Mouse (Mus musculus): Measurements from ENCODE around the gene Ppp1r15b. TPM values are rescaled to one million over a fixed set of nuclear protein-coding genes. Genes with fewer than 3 reads are reported as not detected.

Gene Ppp1r15b
- total and polyA plus RNA-seq, 3 experiments: 33.1 to 47.6 (median 47.5) TPM

DNA sequence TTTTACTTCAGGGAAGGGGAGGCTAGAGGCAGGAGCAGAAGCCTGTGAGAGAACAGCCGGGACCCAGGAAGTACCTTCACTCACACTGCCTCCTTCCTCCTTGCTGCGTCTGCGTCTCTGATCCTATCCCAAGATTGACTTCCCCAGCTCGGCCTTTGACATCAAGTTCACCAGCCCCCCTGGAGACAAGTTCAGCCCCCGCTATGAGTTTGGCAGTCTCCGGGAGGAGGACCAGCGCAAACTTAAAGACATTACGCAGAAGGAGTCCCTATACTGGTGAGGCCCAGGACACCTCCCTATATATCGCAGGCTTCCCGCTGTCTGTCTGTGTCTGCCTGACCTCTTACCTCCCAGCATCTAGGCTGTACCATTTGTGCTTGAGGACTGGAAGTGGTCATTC, 44.1 kb upstream of the Ppp1r15b start:
- Histone ChIP-seq H3K36me3 (replicated peaks in 1 of 2; ENCODE audit: control insufficient read depth in 1 of 2, insufficient read depth in 1 of 2, low read length in 1 of 2) (peaks cover 55 to 75% of the 10 kb centered on the region in 2 experiments), H3K79me2 (replicated peaks; ENCODE audit: control insufficient read depth, extremely low read depth, insufficient read depth, poor library complexity, severe bottlenecking) (no peaks in the 10 kb centered on the region), H3K4me1 (ENCODE audit: control insufficient read depth in 1 of 2, insufficient read depth in 2 of 2) (peaks cover 43 to 64% of the 10 kb centered on the region in 2 experiments), H3K4me2 (ENCODE audit: insufficient read depth, low read depth, poor library complexity, severe bottlenecking) (no peak overlapping the region), H3K27ac (ENCODE audit: insufficient read depth, low read depth) (peak overlapping the region; percentile 58), H3K9ac (ENCODE audit: insufficient read depth, low read depth) (no peak overlapping the region), H3K9me3 (replicated peaks; ENCODE audit: low read length) (no peaks in the 10 kb centered on the region), H3K4me3 (replicated peaks in 1 of 3; ENCODE audit: low read depth in 2 of 3, low read length in 2 of 3, poor library complexity in 1 of 3) (no peak overlapping the region), H3K27me3 (replicated peaks) (no peaks in the 10 kb centered on the region)
- dilution Hi-C loops (cut with MboI; ENCODE audit: extremely low pct_ligation_motif_present, extremely low pct_unique_long_range_greater_than_20kb, low sequenced_read_pairs) (no loop called here), in situ Hi-C loops (cut with MboI; ENCODE audit: low pct_ligation_motif_present, low pct_unique_long_range_greater_than_20kb, low sequenced_read_pairs) (loop anchor here (5.0 kb wide), 1 partner anchor 35 kb away; no protein-coding TSS in a partner anchor)
- TF ChIP-seq E2F4 (IDR thresholded peaks at IDR 0.05; ENCODE audit: insufficient replicate concordance, low read depth, low read length): no peak
- TF ChIP-seq TBP (conservative IDR thresholded peaks at IDR 0.05; ENCODE audit: low read depth, low read length): no peak
- TF ChIP-seq NRF1 (IDR thresholded peaks at IDR 0.05; ENCODE audit: low read depth, low read length): no peak
- no peak for TF ChIP-seq USF2 (conservative IDR thresholded peaks at IDR 0.05; ENCODE audit: low read depth, low read length)
- no peak for TF ChIP-seq TCF12 (IDR thresholded peaks at IDR 0.05; ENCODE audit: low read depth, low read length)
- no peak for TF ChIP-seq ZC3H11A (IDR thresholded peaks at IDR 0.05; ENCODE audit: low read depth, low read length)
- TF ChIP-seq CHD2 (IDR thresholded peaks at IDR 0.05; ENCODE audit: low read length): no peak
- no peak for TF ChIP-seq MEF2A (IDR thresholded peaks at IDR 0.05; ENCODE audit: borderline replicate concordance, low read depth, low read length)
- TF ChIP-seq KAT2A (IDR thresholded peaks at IDR 0.05; ENCODE audit: insufficient replicate concordance, low read length): no peak
- TF ChIP-seq MAZ (IDR thresholded peaks at IDR 0.05; ENCODE audit: low read depth, low read length): no peak
- no peak; the same call in 1 of the 2 replicates for TF ChIP-seq POLR2A (IDR thresholded peaks at IDR 0.05; ENCODE audit: low read depth, low read length)
- TF ChIP-seq NELFE (IDR thresholded peaks at IDR 0.05; ENCODE audit: low read depth, low read length): no peak
- TF ChIP-seq EP300 (IDR thresholded peaks at IDR 0.05; ENCODE audit: low read length): no peak
- TF ChIP-seq HCFC1 (IDR thresholded peaks at IDR 0.05; ENCODE audit: low read depth, low read length): no peak
- no peak for DNase-seq (ENCODE audit: extremely low read depth)

DNA sequence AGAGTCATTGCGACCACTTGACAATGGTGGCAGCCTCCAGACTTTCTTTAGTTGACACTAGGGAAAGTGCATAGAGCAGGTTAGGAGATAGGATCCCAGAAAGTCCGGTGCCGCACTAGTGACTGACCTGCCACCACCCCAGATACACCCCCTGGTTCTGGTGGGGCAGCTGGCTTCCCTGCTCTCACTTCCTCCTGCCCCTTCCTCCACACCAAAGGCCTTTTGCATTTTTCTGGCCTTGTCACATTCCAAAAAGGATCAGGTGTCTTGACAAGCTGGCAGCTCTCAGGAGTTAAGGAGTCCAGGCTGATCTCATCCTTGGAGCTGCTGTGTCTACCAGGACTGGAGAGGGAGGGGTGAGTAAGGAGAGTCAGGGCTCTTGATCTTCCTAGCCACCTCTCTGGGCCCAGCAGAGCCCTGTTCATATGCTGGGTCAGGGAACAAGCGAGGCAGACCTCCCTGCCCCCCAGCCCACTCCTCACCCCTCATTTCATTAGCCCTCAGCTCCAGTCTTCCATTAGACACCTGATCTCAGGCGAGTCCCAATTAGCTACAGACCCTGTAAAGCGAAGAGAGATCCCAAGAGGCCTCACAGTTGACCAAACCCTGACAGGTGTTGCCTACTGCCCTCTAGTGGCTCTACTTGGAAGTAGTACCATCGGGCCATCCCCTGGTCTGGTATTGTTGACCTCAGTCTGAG, 43.6 kb upstream of the Ppp1r15b start:
- Histone ChIP-seq H3K4me3 (replicated peaks in 1 of 3; ENCODE audit: low read depth in 2 of 3, low read length in 2 of 3, poor library complexity in 1 of 3) (no peak overlapping the region), H3K36me3 (replicated peaks in 1 of 2; ENCODE audit: control insufficient read depth in 1 of 2, insufficient read depth in 1 of 2, low read length in 1 of 2) (peaks cover 57 to 75% of the 10 kb centered on the region in 2 experiments), H3K27ac (ENCODE audit: insufficient read depth, low read depth) (peak overlapping the region; percentile 58)
- 0 out of 2 replicates have a peak, but pooled peaks have one; percentile 27 for TF ChIP-seq NELFE (IDR thresholded peaks at IDR 0.05; ENCODE audit: low read depth, low read length)
- TF ChIP-seq MXI1 (IDR thresholded peaks at IDR 0.05; ENCODE audit: low read depth, low read length): no peak; the same call in 1 of the 2 replicates
- no peak for TF ChIP-seq PAX5 (IDR thresholded peaks at IDR 0.05; ENCODE audit: low read length)
- no peak for TF ChIP-seq JUND (conservative IDR thresholded peaks at IDR 0.05; ENCODE audit: low read depth, low read length)
- peak; percentile 23; the same call in 1 of the 2 replicates for TF ChIP-seq BHLHE40 (IDR thresholded peaks at IDR 0.05; ENCODE audit: low read depth, low read length)
- TF ChIP-seq HCFC1 (IDR thresholded peaks at IDR 0.05; ENCODE audit: low read depth, low read length): no peak
- peak; percentile 53; the same call in 1 of the 2 replicates for TF ChIP-seq MYC (IDR thresholded peaks at IDR 0.05; ENCODE audit: low read depth, low read length)
- peak; percentile 2; the same call in 1 of the 2 replicates for TF ChIP-seq TCF12 (IDR thresholded peaks at IDR 0.05; ENCODE audit: low read depth, low read length)
- no peak for TF ChIP-seq POLR2AphosphoS2 (IDR thresholded peaks at IDR 0.05; ENCODE audit: low read depth, low read length)
- no peak for TF ChIP-seq MEF2A (IDR thresholded peaks at IDR 0.05; ENCODE audit: borderline replicate concordance, low read depth, low read length)
- no peak for TF ChIP-seq MAX (IDR thresholded peaks at IDR 0.05; ENCODE audit: low read length)
- peak; percentile 98 for TF ChIP-seq SMC3 (IDR thresholded peaks at IDR 0.05; ENCODE audit: low read depth, low read length)
- TF ChIP-seq UBTF (IDR thresholded peaks at IDR 0.05; ENCODE audit: low read depth, low read length): no peak
- no peak for TF ChIP-seq JUN (IDR thresholded peaks at IDR 0.05; ENCODE audit: insufficient read depth, low read depth, low read length)
- TF ChIP-seq ZKSCAN1 (IDR thresholded peaks at IDR 0.05; ENCODE audit: borderline replicate concordance, low read depth, low read length): no peak
- no peak for TF ChIP-seq MAZ (IDR thresholded peaks at IDR 0.05; ENCODE audit: low read depth, low read length)
- no peak for TF ChIP-seq TBP (conservative IDR thresholded peaks at IDR 0.05; ENCODE audit: low read depth, low read length)
- no peak for TF ChIP-seq MAFK (IDR thresholded peaks at IDR 0.05; ENCODE audit: insufficient replicate concordance, low read length)
- TF ChIP-seq CHD1 (IDR thresholded peaks at IDR 0.05; ENCODE audit: low read depth, low read length): no peak
- TF ChIP-seq USF2 (conservative IDR thresholded peaks at IDR 0.05; ENCODE audit: low read depth, low read length): no peak
- no peak for TF ChIP-seq ZMIZ1 (IDR thresholded peaks at IDR 0.05; ENCODE audit: low read depth, low read length)
- TF ChIP-seq ZC3H11A (IDR thresholded peaks at IDR 0.05; ENCODE audit: low read depth, low read length): peak; percentile 79
- TF ChIP-seq ELF1 (IDR thresholded peaks at IDR 0.05; ENCODE audit: low read depth, low read length): no peak
- TF ChIP-seq ZNF384 (IDR thresholded peaks at IDR 0.05; ENCODE audit: low read depth, low read length): no peak

More for the DNA sequence above, 43.6 kb upstream of the Ppp1r15b start:
- H3K4me1 ChIP-seq (ENCODE audit: control insufficient read depth in 1 of 2, insufficient read depth in 2 of 2): peaks cover 37 to 58% of the 10 kb centered on the region in 2 experiments
- H3K4me2 ChIP-seq (ENCODE audit: insufficient read depth, low read depth, poor library complexity, severe bottlenecking): no peak overlapping the region
- in situ Hi-C loops (cut with MboI; ENCODE audit: low pct_ligation_motif_present, low pct_unique_long_range_greater_than_20kb, low sequenced_read_pairs): loop anchor here (5.0 kb wide), 1 partner anchor 35 kb away; no protein-coding TSS in a partner anchor
- DNase-seq (ENCODE audit: extremely low read depth): peak; percentile 79
- no peaks in the 10 kb centered on the region for H3K27me3 ChIP-seq (replicated peaks)
- H3K9me3 ChIP-seq (replicated peaks; ENCODE audit: low read length): no peaks in the 10 kb centered on the region
- dilution Hi-C loops (cut with MboI; ENCODE audit: extremely low pct_ligation_motif_present, extremely low pct_unique_long_range_greater_than_20kb, low sequenced_read_pairs): no loop called here
- no peak overlapping the region for H3K9ac ChIP-seq (ENCODE audit: insufficient read depth, low read depth)
- H3K79me2 ChIP-seq (replicated peaks; ENCODE audit: control insufficient read depth, extremely low read depth, insufficient read depth, poor library complexity, severe bottlenecking): no peaks in the 10 kb centered on the region

All from CH12.LX (cell line).